Mouse (Mus musculus) spleen, adult 12 weeks (tissue): Measurements from ENCODE around the gene Bfsp2.
A peak's percentile ranks its signal among the peaks of the same experiment; 100 is the strongest.

Experiments used
- DNase-seq: peaks from one replicate; pipeline ENCODE4 v3.0.0; 2022; ENCODE audit warnings: low spot score

The Bfsp2 gene

DNA sequence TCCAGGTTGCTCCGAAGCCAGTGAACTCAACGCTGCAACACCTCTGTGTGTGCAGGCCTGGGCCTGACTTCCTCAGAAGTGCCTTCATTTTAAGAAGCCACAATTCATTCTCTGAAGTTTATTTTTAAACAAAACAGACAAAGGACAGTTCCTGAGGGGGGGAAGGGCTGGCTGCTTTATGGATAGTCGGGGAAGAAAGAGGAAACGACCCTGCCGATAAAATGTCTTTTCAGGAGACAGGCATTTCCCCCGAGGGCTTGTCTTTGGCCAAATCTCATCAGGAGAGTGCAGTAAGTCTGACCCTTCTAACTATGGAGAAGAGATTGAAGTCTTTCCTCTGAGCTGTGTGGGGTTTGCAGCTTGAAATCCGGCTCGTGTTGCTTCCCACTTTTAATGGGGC, 5.4 kb upstream of the Bfsp2 start:
- DNase-seq, result no peak

DNA sequence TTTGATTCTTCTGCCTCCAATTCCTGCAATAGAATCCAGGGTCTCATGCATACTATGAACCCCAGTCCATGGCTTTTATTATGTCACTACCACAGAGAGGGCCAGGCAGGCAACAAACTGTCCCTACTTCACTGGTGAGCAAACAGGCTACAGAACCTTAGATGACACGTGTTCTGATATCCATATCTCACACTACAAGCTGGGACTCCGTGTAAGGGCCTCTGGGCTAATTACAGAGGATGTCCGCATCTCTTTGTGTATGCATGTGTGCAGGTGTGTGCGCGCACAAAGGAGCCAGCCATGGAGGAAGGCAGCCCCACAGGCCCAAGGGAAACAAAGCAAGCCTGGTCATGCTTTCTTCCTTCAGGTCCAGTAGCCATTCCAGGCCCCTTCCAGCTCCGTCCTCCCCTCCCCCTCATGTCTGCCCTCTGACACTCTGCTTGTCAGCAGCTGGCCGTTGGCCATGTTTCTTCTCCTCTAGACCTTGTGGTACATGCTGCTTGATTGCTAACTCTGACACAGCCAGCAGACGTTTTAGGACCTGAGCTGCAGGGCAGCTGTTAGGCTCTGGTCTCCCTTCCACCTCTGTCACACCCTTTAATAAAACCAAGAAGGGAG, 492 bp upstream of the Bfsp2 start:
- DNase-seq, result no peak

DNA sequence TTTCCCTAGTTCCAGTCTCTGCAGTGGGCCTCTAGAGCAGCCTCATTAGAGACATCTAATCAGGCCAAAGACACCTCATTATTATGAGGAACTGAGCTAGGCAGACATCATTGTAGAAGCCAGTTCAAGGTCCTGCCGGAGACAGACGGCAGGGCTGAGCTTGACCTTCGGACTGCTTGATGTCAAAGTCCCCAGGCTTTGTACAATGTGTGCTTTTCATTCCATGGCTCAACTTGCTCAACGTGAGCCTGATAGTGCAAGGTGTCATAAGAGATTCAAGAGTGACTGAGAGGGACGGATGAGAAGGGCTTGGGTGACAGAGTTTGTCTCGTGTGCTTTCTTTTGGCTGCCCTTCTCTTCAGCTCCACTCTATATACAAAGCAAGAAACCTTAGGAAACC, 4.8 kb downstream of the Bfsp2 start:
- DNase-seq, result no peak

DNA sequence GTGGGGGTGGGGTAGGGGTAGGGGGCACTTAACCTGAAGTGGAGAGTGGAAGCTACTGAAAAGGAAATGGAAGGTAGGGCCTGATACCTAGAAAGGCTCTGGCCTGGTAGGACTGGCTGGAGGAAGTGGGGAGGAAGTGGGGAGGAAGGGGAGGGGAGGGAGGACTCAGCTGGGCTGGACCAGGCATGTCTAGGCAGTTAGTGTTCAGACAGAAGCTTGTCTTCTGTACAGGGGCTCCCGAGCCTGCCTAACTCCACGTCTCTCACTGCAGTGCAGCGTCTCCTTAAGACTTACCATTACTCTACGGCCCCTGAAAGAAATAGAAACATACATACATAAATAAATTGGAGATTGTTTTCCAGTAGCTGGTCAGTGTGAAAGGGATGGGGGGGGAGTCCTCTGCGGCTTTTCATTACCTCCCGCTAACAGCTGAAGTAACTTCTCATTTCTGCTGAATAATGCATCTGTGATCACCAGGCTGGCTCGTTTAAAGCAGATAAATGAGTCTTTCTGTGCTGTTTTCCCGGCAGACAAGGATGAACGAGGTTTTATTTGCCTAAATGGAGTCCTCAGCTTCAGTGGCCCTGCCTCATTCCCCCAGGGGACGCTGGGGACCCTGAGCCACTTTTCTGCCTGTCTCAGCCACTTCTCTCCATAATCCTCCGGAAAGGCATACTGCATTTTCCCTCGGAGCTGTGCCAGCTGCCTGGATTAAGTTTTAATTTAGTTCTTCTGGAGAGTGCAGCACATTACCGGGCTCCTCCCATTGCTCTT, 6.1 kb downstream of the Bfsp2 start:
- DNase-seq, result no peak

DNA sequence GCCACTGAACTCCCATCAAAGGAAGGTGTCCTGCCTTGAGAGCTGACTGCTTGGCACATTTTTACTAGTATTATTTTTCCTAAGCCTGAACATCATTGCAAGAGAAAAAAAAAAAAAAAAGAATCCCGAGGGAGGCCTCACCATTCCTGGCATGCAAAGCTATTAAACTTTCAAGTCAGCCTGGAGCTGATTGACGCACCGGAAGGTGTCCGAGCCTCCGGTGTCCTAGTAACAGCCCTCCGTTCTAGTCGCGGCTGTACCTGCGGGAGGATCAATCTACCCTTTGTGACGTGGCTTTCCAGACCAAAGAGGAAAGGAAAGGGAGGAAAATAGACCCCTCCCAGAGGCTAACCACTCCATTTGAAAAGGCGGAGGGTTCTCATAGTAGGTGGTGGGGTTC, 8.4 kb downstream of the Bfsp2 start:
- DNase-seq, result no peak

DNA sequence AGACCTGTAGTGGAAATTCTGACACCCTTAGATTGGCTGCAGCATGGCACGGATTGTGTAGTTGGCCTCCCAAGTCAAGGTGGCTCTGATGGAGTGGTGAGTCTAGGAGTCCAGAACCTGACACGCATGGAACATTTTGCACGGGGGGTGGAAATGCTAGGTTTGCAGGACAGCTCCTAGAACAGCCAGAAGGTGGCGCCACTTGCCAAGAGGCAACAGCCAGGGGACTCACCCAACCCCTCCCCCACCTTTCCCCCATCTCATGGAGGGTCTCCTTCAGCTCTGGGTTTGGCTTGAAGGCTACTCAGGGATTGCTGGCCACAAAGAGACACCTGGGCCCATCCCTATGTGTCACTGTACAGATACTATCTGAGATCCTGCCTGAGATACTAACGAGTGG, 10.7 kb downstream of the Bfsp2 start:
- DNase-seq, result no peak

DNA sequence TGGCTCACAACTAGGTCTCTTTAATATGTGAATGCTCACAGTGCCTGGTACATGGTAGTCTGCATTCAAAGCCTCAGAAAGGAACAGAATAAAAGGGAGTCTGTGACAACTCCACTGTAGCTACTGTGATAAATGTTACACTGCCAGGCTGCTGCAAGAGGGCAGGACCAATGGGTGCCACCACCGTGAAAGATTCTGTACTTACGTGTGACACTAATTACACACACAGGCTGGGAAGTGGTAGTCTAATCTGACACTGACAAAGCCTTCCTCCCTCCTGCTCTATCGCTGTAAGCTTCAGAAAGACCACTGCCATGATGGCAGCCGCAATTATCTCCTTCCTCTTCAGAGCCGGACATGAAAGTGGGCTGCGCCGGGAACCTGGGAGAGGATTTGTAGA, 11.3 kb downstream of the Bfsp2 start:
- DNase-seq, result no peak

DNA sequence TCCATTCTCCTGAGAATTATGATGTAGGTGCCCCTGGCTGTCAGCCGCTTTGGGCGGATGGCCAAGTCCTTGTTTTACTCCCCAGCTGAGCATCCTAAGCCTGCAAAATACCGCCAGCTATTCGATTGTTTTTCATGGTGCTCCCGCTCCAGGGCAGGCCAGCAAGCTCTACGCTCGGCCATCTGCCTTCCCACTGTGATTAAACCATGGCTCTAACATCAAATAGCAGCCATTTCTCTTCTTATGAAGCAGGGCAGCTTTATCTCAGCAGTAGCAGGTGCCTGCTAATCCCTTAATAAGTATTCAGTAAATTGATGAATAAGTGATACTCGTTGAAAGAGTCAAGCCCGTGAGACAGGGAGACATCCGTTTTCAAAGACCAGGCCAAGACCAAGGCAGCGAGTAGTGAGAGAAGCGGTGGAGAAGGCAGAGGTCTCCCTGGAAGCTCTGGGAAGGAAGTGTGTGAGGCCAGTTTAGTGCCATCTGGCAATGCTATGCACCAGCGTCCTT, 14.5 kb downstream of the Bfsp2 start:
- DNase-seq, result no peak

DNA sequence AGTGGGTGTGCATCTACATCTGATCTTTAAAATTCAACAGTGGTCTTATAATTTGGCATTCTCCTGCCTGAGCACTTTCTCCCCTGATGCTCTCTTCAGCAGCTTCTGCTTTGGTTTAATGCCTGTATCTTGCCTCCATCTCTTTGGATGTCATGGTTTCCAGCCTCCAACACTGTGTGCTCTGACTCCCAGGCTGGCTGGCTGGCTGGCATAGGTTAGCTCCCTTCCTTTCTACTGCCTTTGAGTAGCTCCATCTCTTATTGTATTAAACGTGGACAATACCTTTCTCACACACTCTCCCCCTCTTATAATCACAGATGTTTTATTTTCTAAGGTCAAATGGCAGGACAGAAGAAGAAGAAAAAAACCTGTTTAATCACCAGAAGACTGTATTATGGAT, 14.9 kb downstream of the Bfsp2 start:
- DNase-seq, result no peak

DNA sequence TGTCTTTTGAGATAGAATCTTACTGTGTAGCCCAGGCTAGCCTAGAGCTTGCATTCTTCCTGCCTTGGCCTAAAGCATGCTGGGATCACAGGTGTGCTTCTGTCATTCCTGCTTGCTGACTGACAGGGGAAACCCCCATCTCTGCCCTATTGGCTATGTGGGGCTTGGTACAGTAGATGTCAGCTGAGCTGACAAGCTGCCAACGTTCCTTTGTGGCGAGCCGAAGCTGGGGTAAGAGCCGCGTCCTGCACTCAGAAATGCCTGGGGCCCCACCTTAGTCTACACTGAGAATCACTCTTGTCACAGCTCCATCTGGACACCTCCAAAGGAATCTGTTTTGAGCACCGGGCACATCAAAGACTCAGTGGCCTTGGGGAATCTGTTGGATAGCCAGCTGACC, 16.4 kb downstream of the Bfsp2 start:
- DNase-seq, result no peak

DNA sequence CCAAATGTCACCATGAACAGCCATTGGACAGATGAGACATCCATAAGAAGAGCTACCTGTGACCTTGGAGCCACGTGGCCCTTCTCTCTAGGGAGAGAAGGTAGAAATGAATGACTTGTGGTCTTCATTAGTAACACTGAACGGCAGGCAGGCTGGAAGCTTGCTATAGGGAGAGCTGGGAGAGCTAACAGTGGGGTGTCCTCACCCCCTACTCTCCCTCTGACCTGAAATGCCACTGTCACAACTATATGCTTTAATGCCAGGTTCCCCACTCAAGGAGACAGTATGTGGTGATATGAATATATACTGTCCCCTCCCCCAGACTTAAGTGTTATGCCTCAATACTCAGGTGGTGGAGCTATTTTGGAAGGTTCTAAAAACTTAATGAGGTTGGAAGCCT, 20.4 kb downstream of the Bfsp2 start:
- no peak for DNase-seq

DNA sequence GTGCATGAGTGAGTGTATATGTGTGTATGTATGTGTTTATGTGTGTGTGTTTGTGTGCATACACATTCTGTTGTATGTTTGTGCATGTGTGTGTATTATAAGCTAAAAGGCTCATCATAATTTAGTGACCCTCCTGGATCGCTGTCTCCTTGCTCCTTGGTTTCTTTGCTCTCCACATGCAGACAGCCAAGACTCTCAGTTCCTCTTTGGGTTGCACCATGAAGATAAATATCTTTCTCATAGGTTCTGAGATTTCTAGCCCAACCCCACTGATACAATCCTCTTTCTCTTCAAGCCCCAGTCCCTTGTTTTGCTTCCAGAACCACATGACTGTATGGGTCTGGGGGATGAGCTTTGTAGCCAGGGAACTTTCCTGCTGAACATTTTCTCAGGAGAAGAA, 20.9 kb downstream of the Bfsp2 start:
- no peak for DNase-seq

DNA sequence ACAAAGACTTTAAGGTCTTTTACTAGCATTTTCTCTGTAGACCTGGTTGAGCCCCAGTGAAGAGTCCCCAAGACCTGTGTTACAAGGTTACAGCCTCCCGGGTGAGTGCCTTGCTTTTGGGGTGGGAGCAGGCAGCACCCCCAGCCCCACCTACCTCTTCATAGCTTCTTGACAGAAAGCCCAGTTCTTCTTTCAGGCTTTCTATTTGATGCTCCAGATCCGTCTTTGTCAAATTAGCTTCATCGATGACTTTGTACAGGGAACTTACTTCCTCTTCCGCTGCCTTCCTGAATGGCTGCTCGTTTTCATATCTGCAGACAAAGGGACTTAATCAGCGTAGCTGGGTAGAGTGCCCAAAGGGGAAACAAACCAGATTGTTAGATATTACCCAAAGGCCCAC, 30.6 kb downstream of the Bfsp2 start:
- DNase-seq, result no peak

DNA sequence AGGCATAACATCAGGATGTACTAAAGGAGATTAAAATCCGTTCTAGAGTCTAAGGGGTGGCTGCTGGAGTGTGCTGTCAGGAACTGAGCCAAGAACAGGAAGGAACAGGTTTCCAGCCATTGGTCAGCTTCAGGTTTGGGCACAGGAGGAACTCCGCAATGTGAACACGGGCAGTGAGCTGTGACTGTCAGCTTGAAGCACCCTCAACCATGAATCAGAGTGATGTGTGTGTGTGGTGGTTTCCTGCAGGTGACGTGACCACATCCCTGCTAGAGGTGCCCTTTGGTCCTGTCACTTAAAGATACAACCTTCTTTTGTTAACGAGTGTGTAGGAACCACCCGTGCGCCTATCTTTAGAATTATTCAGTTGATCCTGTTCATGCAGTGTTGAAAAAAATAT, 31.1 kb downstream of the Bfsp2 start:
- peak; percentile 45 for DNase-seq

DNA sequence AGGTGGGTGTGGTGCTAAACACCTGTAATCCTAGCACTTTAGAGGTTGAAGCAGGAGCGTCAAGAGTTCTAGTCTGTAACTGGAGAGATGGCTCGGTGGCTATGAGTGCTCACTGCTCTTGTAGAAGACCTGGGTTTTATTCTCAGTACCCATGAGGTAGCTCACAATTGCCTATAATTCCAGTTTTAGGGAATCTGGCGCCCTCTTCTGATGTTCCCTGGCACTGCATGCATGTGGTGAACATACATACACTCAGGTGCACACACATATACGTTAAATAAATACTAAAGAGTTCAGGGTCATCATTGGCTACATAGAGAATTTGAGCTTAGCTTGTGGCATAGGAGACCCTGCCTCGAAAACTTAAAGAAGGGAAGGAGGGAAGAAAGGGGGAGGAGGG, 35.6 kb downstream of the Bfsp2 start:
- no peak for DNase-seq

DNA sequence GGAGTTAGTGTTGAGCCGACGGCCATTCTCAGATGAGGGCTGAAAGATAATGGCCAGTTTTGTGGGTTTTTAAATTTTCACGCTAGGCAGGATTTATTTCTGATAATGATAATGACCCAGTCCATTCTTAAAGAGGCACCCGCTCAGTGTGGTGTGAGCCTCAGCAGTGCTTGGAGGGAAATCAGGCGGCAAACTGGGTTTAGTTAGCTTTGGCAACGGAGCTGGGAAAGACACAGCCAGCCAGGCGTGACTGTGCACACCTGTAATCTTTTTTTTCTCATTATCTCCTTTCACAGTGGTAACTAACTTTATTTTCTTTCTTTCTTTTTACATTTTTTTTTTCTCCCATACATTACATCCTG, 36.4 kb downstream of the Bfsp2 start:
- no peak for DNase-seq

DNA sequence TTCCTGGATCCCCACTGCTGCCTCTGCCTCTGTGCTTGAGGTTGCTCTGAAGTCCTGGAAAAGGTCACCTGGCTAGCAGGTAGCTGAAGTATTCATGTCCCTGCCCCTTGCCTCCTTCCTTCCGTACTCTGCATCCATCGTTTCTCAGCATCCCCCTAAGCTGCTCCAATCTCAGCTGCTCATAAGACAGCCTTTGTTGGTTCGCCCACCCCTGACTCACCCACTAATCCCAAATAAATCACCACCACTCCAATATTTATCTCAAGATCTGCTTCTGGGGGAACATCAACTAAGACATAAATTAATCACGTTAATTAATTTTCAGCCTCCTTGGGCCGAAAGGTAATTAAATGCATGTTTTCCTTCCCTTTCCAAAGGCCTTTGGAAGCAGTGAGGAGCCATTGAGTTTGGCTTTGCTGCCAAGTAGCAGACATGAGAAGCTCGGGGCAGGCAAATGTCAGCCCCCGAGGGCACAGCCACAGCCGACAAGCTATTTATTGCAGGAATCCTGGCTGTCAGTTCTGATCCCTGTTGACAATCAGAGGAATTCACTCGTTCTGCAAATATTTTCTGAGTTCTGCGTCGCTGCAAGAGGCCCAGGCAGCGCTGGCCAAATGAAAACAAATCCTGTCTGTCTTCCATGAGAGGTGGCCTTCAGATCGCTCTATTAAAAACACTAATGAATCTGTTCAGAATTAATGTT, 36.9 kb downstream of the Bfsp2 start:
- DNase-seq, result no peak

DNA sequence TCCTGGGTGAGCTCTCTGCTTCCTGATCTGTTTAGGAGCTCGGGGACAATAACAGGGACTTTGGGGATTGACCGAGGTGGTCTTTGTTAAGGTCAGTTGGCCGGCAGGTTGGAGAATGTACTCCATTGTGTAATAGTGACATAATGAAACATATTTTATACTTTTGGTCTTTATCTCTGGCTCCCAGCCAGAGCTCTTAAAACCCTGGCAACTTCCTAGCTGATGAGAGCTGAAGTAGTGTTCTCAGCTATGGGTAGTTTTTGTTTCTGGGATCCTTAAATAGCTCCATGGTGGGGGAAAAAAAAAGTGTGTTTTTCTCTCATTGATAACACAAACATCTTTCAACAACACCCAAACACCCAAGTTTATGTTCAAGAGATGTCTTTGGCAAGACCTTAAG, 39.6 kb downstream of the Bfsp2 start:
- no peak for DNase-seq

DNA sequence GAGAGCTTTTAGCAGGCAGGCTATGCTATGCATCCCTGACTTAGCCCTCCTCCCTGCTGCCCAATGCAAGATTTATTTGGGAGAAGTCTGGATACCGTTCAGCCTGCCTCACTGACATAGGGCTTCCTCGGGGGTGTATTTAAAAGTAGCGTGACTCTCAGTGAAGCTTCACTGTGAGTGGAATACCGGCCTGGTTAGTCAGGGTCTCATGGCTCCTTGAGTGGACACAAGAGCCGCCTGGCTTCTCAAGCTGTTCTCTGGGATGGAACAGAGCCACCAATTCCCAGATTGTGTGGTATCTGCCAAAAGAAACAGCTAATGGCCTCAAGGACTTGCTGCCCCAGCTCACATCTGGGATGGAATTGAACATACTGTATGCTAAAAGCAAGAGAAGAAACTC, 43.1 kb downstream of the Bfsp2 start:
- no peak for DNase-seq

DNA sequence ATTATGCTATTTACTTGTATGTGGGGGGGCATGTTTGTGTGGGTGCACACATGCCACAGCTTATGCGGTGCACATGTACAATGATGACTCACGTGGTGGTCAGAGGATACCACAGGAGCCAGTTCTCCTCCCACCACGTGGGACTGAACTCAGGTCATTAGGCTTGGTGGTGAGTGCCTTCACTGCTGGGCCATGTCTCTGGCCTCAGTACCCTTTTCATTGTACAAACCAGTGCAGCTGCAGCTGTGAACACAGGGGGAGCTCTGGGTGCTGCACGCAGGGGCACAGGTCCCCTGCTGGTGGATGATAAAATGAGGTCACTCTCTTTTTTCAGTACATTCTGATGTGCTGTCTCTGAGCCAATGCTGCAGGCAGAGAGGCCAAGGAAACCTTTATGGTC, 46.1 kb downstream of the Bfsp2 start:
- DNase-seq, result no peak

DNA sequence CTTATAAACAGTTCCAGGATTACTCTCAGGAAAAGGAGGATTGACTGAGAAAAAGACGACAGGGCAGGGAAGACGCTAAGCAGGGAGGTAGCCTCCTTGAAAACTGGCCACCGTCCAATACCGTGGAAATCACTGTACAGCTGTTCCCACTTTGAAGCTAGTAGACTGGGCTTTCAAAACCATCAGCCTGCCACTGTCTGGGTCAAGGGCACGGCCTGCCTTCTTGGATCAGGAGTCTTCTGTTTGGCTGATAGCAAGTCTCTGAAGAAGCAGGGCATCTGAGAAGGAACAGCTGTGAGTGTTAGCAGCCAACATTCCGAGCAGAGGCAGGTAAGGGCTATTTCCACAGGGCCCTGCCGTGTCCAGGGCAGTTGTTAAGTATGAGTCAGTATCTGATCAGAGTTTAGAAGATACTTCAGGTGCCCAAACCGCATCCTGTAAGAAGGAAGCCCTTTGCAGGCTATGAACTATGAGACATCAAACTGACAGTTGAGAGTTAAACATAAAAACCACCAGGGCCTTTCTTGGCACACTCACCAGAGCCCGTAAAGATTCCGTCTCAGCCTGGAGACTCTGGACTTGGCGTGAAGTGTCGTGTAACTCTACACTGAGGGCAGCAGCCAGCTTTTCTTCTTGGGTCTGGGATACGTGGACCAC, 48.0 kb downstream of the Bfsp2 start:
- DNase-seq, result no peak

DNA sequence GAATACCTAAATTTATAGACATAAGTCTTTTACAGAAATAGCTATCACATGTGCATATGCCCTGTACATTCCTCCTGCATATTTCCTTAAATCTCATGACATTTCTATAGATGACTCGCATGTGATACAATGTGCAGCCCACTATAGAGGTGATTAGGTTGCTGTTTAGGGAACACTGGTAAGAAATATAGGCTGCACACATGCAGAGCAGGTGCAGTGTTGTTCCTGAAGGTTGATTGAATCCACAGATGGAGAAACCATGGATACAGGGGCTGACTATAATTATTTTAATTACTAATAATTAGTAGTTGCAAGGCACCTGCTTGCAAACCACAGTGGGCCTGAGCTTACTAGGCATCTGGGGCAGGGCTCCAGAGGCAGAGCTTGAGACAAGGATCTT, 48.5 kb downstream of the Bfsp2 start:
- DNase-seq, result no peak
